Mouse (Mus musculus): ENCODE measurements around the gene Ctnnb1. TPM values are rescaled to one million over a fixed set of nuclear protein-coding genes. Genes with fewer than 3 reads are reported as not detected.

The Ctnnb1 gene
- 486 and 539 TPM in 2 replicates for polyA plus RNA-seq (2015; fragmentation: Nextera tagmentation; extraction: Ambion mirVana)

DNA sequence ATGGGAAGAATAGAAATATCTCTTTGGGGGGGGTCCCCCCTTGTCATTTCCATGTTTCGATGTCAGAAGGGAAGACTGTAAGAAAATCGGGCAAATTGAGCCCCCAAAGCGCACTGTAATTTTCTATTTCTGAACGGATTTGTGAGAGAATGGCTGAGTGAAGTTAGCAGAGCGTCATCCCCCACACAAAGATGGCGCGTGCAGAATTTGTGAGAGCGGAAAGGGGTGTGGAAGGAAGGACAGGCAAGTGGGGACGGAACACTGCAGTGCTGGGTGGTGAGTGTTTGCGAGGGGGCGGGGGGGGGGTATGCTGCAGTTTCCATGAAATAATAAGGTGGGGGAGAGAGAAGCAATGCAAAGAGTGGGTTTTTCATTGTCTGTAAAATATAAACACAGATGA, at the start of gene Ctnnb1:
TSS of gene Ctnnb1 (plus strand) at position 136 of the 400 bp plus-strand sequence.
- Histone ChIP-seq H3K4me1 (ENCODE audit: control insufficient read depth, insufficient read depth, low read length) (peaks cover 6% of the 10 kb centered on the region; the same call in 1 of the 2 replicates), H3K27me3 (ENCODE audit: control insufficient read depth, insufficient read depth, low read length) (no peaks in the 10 kb centered on the region), H3K4me3 (replicated peaks; ENCODE audit: low read length) (no peak within 1 kb of the TSS), H3K4me2 (ENCODE audit: low read depth, low read length) (no peak within 1 kb of the TSS), H3K9me3 (replicated peaks; ENCODE audit: control insufficient read depth, low read length) (no peaks in the 10 kb centered on the region), H3K27ac (ENCODE audit: low read length) (no peak within 1 kb of the TSS), H3K9ac (ENCODE audit: low read length) (no peak within 1 kb of the TSS), H3K36me3 (ENCODE audit: control insufficient read depth, insufficient read depth, low read length) (no peaks in the 10 kb centered on the region)
- 86% methylated on average over 11 of the region's 11 CpGs for WGBS
- ATAC-seq (ENCODE audit: insufficient read depth, low FRiP score) = no peak

DNA sequence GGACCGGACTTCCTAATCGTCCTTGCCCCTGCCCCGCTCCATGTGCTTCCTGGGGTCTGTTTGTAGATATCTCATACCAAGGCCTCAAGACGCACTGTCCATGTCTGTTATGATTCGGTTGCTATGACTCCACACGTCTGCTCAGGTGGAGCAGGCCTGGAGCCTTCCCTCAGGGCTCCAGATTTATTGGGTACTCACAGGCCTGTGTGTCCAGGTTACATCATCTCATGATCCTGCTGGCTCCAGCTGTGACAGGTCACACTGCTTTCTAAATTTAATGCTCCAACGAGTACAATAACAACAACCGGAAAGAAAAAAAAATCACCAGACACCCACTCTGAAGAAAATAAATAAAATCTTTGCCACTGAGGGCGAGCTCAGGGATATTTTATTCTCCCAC, 48.7 kb upstream of the Ctnnb1 start:
- Histone ChIP-seq H3K9me3 (replicated peaks; ENCODE audit: control insufficient read depth, low read length) (no peaks in the 10 kb centered on the region), H3K36me3 (ENCODE audit: control insufficient read depth, insufficient read depth, low read length) (no peaks in the 10 kb centered on the region), H3K9ac (ENCODE audit: low read length) (no peak overlapping the region), H3K27ac (ENCODE audit: low read length) (no peak overlapping the region), H3K4me1 (ENCODE audit: control insufficient read depth, insufficient read depth, low read length) (0 out of 2 replicates have a peak, but pooled peaks cover 9% of the 10 kb centered on the region), H3K4me3 (replicated peaks; ENCODE audit: low read length) (no peak overlapping the region), H3K4me2 (ENCODE audit: low read depth, low read length) (no peak overlapping the region), H3K27me3 (ENCODE audit: control insufficient read depth, insufficient read depth, low read length) (no peaks in the 10 kb centered on the region)
- 62% methylated on average over 9 of the region's 9 CpGs for WGBS
- ATAC-seq (ENCODE audit: insufficient read depth, low FRiP score) = no peak

DNA sequence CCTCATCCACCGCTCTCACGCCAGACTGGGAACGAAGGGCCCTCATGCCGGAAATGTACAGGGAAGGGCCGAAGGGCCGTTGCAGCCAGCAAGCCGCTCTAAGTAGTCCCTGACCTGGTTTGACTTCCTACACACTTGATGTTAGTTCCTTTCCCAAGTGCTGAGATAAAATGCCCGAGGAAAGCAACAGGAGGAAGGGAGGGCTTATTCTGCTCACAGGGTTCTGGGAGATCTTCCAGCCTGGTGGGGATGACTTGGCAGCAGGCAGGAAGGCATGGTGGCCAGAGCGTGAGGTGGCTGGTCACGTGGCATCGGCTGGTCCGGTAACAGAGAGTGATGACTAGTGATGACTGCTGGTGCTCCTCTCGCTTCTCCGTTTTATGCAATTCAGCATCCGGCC, 47.9 kb upstream of the Ctnnb1 start:
- Histone ChIP-seq H3K4me3 (replicated peaks; ENCODE audit: low read length) (no peak overlapping the region), H3K27ac (ENCODE audit: low read length) (no peak overlapping the region), H3K27me3 (ENCODE audit: control insufficient read depth, insufficient read depth, low read length) (no peaks in the 10 kb centered on the region), H3K4me1 (ENCODE audit: control insufficient read depth, insufficient read depth, low read length) (0 out of 2 replicates have a peak, but pooled peaks cover 12% of the 10 kb centered on the region), H3K36me3 (ENCODE audit: control insufficient read depth, insufficient read depth, low read length) (no peaks in the 10 kb centered on the region), H3K9me3 (replicated peaks; ENCODE audit: control insufficient read depth, low read length) (no peaks in the 10 kb centered on the region), H3K9ac (ENCODE audit: low read length) (no peak overlapping the region), H3K4me2 (ENCODE audit: low read depth, low read length) (no peak overlapping the region)
- 82% methylated on average over 15 of the region's 15 CpGs for WGBS
- no peak for ATAC-seq (ENCODE audit: insufficient read depth, low FRiP score)

DNA sequence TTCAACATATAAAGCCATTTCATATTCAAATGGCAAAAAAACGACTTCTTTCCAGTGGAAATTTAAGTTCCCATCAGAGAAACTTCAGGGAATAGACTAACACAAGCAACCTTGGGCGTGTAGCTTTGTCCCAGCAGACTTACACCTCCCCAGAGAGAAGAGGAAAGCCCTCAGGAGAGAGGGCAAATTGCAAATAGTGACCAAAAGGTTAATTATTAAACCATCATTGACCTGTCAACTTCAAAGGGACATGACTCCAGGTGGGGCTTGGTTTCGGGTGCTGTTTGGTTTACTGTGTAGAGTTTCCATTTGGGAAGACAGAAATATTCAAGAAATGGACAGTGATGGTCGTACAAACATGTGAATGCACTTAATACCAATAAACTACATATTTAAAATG, 47.2 kb upstream of the Ctnnb1 start:
- Histone ChIP-seq H3K36me3 (ENCODE audit: control insufficient read depth, insufficient read depth, low read length) (no peaks in the 10 kb centered on the region), H3K4me3 (replicated peaks; ENCODE audit: low read length) (no peak overlapping the region), H3K27me3 (ENCODE audit: control insufficient read depth, insufficient read depth, low read length) (no peaks in the 10 kb centered on the region), H3K9me3 (replicated peaks; ENCODE audit: control insufficient read depth, low read length) (no peaks in the 10 kb centered on the region), H3K4me2 (ENCODE audit: low read depth, low read length) (no peak overlapping the region), H3K9ac (ENCODE audit: low read length) (no peak overlapping the region), H3K4me1 (ENCODE audit: control insufficient read depth, insufficient read depth, low read length) (0 out of 2 replicates have a peak, but pooled peaks cover 12% of the 10 kb centered on the region), H3K27ac (ENCODE audit: low read length) (no peak overlapping the region)
- no peak for ATAC-seq (ENCODE audit: insufficient read depth, low FRiP score)
- 45% methylated on average over 4 of the region's 4 CpGs for WGBS

DNA sequence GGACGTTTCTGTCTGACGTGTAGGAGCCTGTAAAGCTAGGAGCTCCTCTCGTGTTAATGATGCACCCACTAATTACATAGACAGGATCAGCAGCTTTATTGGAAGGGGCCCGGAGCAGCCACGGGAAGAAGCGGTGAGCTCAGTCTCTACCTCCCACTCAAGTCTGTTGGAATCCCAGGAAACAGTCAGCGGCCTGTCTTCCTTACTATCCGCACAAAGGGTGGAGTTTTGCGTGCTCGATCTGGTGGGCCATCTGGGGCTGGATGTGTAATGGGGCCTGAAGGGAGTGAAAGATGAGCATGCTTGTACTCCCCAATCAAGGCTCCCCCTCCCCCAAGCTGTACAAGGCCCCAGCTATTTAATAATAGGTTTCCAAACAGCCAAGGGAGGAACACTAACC, 44.3 kb upstream of the Ctnnb1 start:
- Histone ChIP-seq H3K36me3 (ENCODE audit: control insufficient read depth, insufficient read depth, low read length) (no peaks in the 10 kb centered on the region), H3K27ac (ENCODE audit: low read length) (peak overlapping the region; percentile 44), H3K9ac (ENCODE audit: low read length) (no peak overlapping the region), H3K4me2 (ENCODE audit: low read depth, low read length) (no peak overlapping the region), H3K4me3 (replicated peaks; ENCODE audit: low read length) (no peak overlapping the region), H3K4me1 (ENCODE audit: control insufficient read depth, insufficient read depth, low read length) (0 out of 2 replicates have a peak, but pooled peaks cover 12% of the 10 kb centered on the region), H3K9me3 (replicated peaks; ENCODE audit: control insufficient read depth, low read length) (no peaks in the 10 kb centered on the region), H3K27me3 (ENCODE audit: control insufficient read depth, insufficient read depth, low read length) (no peaks in the 10 kb centered on the region)
- 40% methylated on average over 10 of the region's 10 CpGs for WGBS
- ATAC-seq (ENCODE audit: insufficient read depth, low FRiP score) = peak; percentile 70; the same call in 1 of the 2 replicates

DNA sequence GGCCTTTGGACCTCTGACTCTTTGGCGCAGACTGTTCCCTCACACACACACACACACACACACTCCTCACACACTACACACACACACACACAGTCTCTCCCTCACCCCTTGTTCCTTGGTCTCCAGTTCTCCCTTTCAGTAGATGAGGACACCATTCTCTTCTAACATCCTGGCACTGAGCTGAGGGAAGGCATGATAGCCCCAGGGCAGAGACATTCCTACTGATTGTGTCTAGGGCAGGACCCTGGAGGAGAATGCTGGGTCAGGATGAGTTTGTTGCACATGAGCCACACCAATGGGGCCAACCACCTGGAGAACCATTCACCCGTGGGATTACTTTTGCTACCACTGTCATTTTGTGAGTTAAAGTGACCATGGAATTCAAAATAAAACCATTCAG, 41.4 kb upstream of the Ctnnb1 start:
- H3K36me3 ChIP-seq (ENCODE audit: control insufficient read depth, insufficient read depth, low read length) = no peaks in the 10 kb centered on the region
- WGBS = 96% methylated on average over 2 of the region's 2 CpGs
- no peak for ATAC-seq (ENCODE audit: insufficient read depth, low FRiP score)
- no peaks in the 10 kb centered on the region for H3K9me3 ChIP-seq (replicated peaks; ENCODE audit: control insufficient read depth, low read length)
- no peak overlapping the region for H3K4me2 ChIP-seq (ENCODE audit: low read depth, low read length)
- H3K4me3 ChIP-seq (replicated peaks; ENCODE audit: low read length) = no peak overlapping the region
- H3K27me3 ChIP-seq (ENCODE audit: control insufficient read depth, insufficient read depth, low read length) = no peaks in the 10 kb centered on the region
- H3K27ac ChIP-seq (ENCODE audit: low read length) = no peak overlapping the region
- H3K9ac ChIP-seq (ENCODE audit: low read length) = no peak overlapping the region
- H3K4me1 ChIP-seq (ENCODE audit: control insufficient read depth, insufficient read depth, low read length) = 0 out of 2 replicates have a peak, but pooled peaks cover 12% of the 10 kb centered on the region

DNA sequence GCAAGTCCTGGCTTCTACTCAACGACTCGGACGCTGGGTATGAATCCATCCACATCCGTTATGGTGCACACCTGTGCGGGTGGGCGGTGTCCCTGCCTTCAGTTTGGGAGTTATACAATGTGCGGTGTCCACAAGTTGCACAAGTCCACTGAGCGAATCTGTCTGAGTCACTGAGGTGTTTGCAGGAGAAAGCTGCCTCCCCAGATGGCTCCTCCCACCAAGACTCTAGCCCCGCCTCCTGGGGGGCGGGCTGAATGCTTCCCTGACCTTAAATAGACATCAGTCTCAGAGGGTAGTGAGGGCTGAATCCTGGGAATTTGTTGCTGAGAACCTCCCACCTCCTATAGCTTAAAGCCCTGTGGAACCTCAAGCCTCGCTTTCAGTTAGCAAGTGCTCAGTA, 35.6 kb upstream of the Ctnnb1 start:
- peak overlapping the region; percentile 30; the same call in 1 of the 2 replicates for H3K4me2 ChIP-seq (ENCODE audit: low read depth, low read length)
- WGBS = 87% methylated on average over 11 of the region's 11 CpGs
- no peaks in the 10 kb centered on the region for H3K9me3 ChIP-seq (replicated peaks; ENCODE audit: control insufficient read depth, low read length)
- H3K4me1 ChIP-seq (ENCODE audit: control insufficient read depth, insufficient read depth, low read length) = peaks cover 6% of the 10 kb centered on the region; the same call in 1 of the 2 replicates
- H3K27ac ChIP-seq (ENCODE audit: low read length) = 0 out of 2 replicates have a peak overlapping the region, but pooled peaks have one; percentile 6
- no peaks in the 10 kb centered on the region for H3K27me3 ChIP-seq (ENCODE audit: control insufficient read depth, insufficient read depth, low read length)
- 0 out of 2 replicates have a peak, but pooled peaks have one; percentile 57 for ATAC-seq (ENCODE audit: insufficient read depth, low FRiP score)
- no peak overlapping the region for H3K4me3 ChIP-seq (replicated peaks; ENCODE audit: low read length)
- H3K36me3 ChIP-seq (ENCODE audit: control insufficient read depth, insufficient read depth, low read length) = no peaks in the 10 kb centered on the region
- no peak overlapping the region for H3K9ac ChIP-seq (ENCODE audit: low read length)

DNA sequence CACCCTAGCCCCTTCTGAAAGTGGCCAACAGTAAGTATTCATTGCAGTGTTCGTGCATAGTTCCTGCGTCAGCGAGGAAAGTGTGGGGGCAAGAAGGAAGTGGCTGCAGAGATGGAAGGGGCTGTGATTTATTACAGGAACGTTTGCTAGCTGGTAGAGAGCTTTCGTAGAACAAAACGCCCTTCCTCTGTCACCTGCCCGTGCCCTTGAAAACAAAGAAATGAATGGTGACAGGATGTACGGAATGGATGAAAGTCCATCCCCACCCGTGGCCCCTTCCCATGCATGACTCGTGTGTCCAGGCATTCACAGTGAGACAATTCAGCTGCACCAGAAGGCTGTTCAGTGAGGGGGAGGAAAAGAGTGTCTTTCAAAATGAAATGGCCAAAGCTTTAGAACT, 35.0 kb upstream of the Ctnnb1 start:
- H3K36me3 ChIP-seq (ENCODE audit: control insufficient read depth, insufficient read depth, low read length) = no peaks in the 10 kb centered on the region
- peaks cover 6% of the 10 kb centered on the region; the same call in 1 of the 2 replicates for H3K4me1 ChIP-seq (ENCODE audit: control insufficient read depth, insufficient read depth, low read length)
- H3K27me3 ChIP-seq (ENCODE audit: control insufficient read depth, insufficient read depth, low read length) = no peaks in the 10 kb centered on the region
- peak overlapping the region; percentile 36; the same call in 1 of the 2 replicates for H3K9ac ChIP-seq (ENCODE audit: low read length)
- no peaks in the 10 kb centered on the region for H3K9me3 ChIP-seq (replicated peaks; ENCODE audit: control insufficient read depth, low read length)
- H3K4me2 ChIP-seq (ENCODE audit: low read depth, low read length) = peak overlapping the region; percentile 30
- H3K27ac ChIP-seq (ENCODE audit: low read length) = 0 out of 2 replicates have a peak overlapping the region, but pooled peaks have one; percentile 6
- no peak for ATAC-seq (ENCODE audit: insufficient read depth, low FRiP score)
- no peak overlapping the region for H3K4me3 ChIP-seq (replicated peaks; ENCODE audit: low read length)
- WGBS = 26% methylated on average over 10 of the region's 10 CpGs

DNA sequence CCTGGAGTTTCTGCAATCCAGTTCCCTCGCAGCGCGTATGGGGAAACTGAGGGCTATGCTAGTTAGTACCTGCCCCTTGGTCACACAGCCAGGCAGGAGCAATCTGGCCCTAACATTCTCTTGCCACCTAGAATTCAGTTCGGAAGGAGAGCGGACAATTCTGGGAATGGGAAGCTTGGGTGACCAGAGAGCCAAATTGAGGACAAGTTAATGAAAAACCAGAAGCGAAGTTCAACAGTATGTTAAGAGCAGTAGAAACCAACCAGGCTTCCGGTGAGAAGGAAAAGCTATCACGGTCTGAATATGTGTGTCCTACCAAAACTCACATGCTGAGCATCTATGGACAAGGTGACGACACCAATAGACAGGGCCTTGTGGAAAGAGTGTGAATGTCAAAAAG, 34.6 kb upstream of the Ctnnb1 start:
- Histone ChIP-seq H3K9ac (ENCODE audit: low read length) (peak overlapping the region; percentile 36; the same call in 1 of the 2 replicates), H3K4me3 (replicated peaks; ENCODE audit: low read length) (no peak overlapping the region), H3K27me3 (ENCODE audit: control insufficient read depth, insufficient read depth, low read length) (no peaks in the 10 kb centered on the region), H3K27ac (ENCODE audit: low read length) (no peak overlapping the region), H3K4me2 (ENCODE audit: low read depth, low read length) (no peak overlapping the region), H3K4me1 (ENCODE audit: control insufficient read depth, insufficient read depth, low read length) (peaks cover 6% of the 10 kb centered on the region; the same call in 1 of the 2 replicates), H3K36me3 (ENCODE audit: control insufficient read depth, insufficient read depth, low read length) (no peaks in the 10 kb centered on the region), H3K9me3 (replicated peaks; ENCODE audit: control insufficient read depth, low read length) (no peaks in the 10 kb centered on the region)
- 81% methylated on average over 9 of the region's 9 CpGs for WGBS
- no peak for ATAC-seq (ENCODE audit: insufficient read depth, low FRiP score)
